Mouse (Mus musculus): ENCODE measurements around the gene Tm4sf4. TPM values are rescaled to one million over a fixed set of nuclear protein-coding genes. Genes with fewer than 3 reads are reported as not detected.

Tm4sf4 gene
- polyA plus RNA-seq, 2 experiments, result 16.1 to 38.1 TPM

DNA sequence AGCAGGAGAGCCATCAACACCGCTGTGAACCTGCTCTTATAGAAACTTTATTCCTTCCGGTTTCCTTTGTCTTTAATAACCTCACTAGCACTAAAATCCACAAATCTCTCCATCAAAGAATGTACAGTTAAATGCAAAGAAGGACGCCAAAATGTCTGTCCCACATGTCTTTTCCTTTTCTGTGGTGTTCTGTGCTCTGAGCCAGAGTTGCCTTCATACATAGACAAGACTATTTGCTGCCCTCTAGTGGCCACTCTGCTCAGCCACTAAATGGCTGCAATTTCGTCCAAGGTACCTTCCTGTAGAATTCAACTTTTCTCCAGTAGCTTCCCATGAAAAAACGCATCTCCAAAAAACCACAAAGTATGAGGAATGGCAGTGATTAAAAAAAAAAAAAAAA, 23.3 kb downstream of the Tm4sf4 start:
- no peaks in the 10 kb centered on the region for H3K4me1 ChIP-seq (replicated peaks; ENCODE audit: control insufficient read depth in 2 of 2, insufficient read depth in 2 of 2, low read length in 1 of 2)
- H3K27me3 ChIP-seq (ENCODE audit: control insufficient read depth, insufficient read depth, low read length), result no peaks in the 10 kb centered on the region
- ATAC-seq (ENCODE audit: insufficient read depth), result no peak
- 26% methylated on average over 5 of the region's 5 CpGs for WGBS (ENCODE audit: insufficient replicate concordance)
- no peak overlapping the region for H3K27ac ChIP-seq
- H3K4me2 ChIP-seq (ENCODE audit: low read depth), result no peak overlapping the region
- no peak for TF ChIP-seq EP300 (IDR thresholded peaks at IDR 0.05; ENCODE audit: low read depth)
- TF ChIP-seq CTCF (IDR thresholded peaks at IDR 0.05; ENCODE audit: low read depth), result peak; percentile 77
- no peaks in the 10 kb centered on the region for H3K36me3 ChIP-seq (replicated peaks; ENCODE audit: control insufficient read depth, insufficient read depth, low read depth)
- no peak overlapping the region for H3K9ac ChIP-seq (replicated peaks)
- peak; percentile 23 to 29 (median 28) for DNase-seq (ENCODE audit: low read depth in 3 of 3, low spot score in 3 of 3)
- no peak overlapping the region for H3K4me3 ChIP-seq (ENCODE audit: insufficient read depth in 1 of 2, low read depth in 2 of 2, low read length in 2 of 2)
- H3K9me3 ChIP-seq (ENCODE audit: control insufficient read depth, low read length), result no peaks in the 10 kb centered on the region

DNA sequence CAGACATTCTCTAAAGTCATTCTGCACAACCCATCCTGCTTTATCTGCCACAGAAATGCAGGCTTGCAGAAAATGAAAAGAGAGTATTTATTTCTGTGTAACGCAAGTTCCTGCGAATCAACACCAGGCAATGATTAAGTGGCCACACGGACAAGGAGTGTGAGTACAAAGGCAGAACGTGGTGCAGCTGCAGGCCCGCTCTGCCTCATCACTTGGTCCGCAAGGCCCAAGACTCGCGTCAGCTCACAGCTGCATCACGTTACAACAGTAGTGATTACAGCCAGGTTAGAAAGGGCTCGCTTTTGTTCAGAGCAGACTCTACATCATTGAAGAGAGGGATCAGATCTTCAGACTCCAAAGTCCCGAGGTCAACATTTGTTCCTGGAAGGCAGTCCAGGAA, 33.5 kb downstream of the Tm4sf4 start:
- ATAC-seq (ENCODE audit: insufficient read depth), result no peak
- no peak for TF ChIP-seq CTCF (IDR thresholded peaks at IDR 0.05; ENCODE audit: low read depth)
- no peak for TF ChIP-seq EP300 (IDR thresholded peaks at IDR 0.05; ENCODE audit: low read depth)

DNA sequence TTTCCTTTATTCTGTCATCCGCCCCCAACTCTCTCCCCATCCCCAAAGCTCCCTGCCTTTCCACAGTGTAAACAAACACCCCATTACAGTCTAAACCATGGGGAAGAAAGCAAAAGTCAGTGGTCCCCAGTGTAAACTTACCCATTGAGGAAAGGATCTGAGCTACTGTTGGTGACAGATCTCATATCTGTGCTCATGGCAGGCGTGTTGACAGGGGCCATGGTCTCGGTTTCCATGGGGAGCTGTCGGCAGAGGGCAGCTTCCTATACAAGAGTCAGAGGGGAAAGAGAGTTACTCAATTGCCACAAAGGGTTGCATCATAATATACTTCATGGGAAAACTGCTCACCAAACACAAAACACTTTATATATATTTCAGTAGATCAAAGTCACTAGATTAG, 38.2 kb downstream of the Tm4sf4 start:
- H3K9me3 ChIP-seq (ENCODE audit: control insufficient read depth, low read length), result no peaks in the 10 kb centered on the region
- ATAC-seq (ENCODE audit: insufficient read depth), result no peak
- no peaks in the 10 kb centered on the region for H3K27me3 ChIP-seq (ENCODE audit: control insufficient read depth, insufficient read depth, low read length)
- no peak overlapping the region for H3K4me3 ChIP-seq (ENCODE audit: insufficient read depth in 1 of 2, low read depth in 2 of 2, low read length in 2 of 2)
- H3K4me1 ChIP-seq (replicated peaks; ENCODE audit: control insufficient read depth in 2 of 2, insufficient read depth in 2 of 2, low read length in 1 of 2), result no peaks in the 10 kb centered on the region
- 59% methylated on average over 4 of the region's 4 CpGs for WGBS (ENCODE audit: insufficient replicate concordance)
- no peaks in the 10 kb centered on the region for H3K36me3 ChIP-seq (replicated peaks; ENCODE audit: control insufficient read depth, insufficient read depth, low read depth)
- no peak for TF ChIP-seq CTCF (IDR thresholded peaks at IDR 0.05; ENCODE audit: low read depth)
- no peak for DNase-seq (ENCODE audit: low read depth in 3 of 3, low spot score in 3 of 3)
- no peak overlapping the region for H3K27ac ChIP-seq
- H3K4me2 ChIP-seq (ENCODE audit: low read depth), result no peak overlapping the region
- H3K9ac ChIP-seq (replicated peaks), result no peak overlapping the region

More for the DNA sequence above, 33.5 kb downstream of the Tm4sf4 start:
- no peak overlapping the region for H3K27ac ChIP-seq
- WGBS (ENCODE audit: insufficient replicate concordance), result 75% methylated on average over 11 of the region's 11 CpGs
- no peaks in the 10 kb centered on the region for H3K27me3 ChIP-seq (ENCODE audit: control insufficient read depth, insufficient read depth, low read length)
- no peak overlapping the region for H3K9ac ChIP-seq (replicated peaks)
- no peaks in the 10 kb centered on the region for H3K9me3 ChIP-seq (ENCODE audit: control insufficient read depth, low read length)
- no peak for DNase-seq (ENCODE audit: low read depth in 3 of 3, low spot score in 3 of 3)
- H3K4me3 ChIP-seq (ENCODE audit: insufficient read depth in 1 of 2, low read depth in 2 of 2, low read length in 2 of 2), result no peak overlapping the region
- H3K36me3 ChIP-seq (replicated peaks; ENCODE audit: control insufficient read depth, insufficient read depth, low read depth), result no peaks in the 10 kb centered on the region
- H3K4me1 ChIP-seq (replicated peaks; ENCODE audit: control insufficient read depth in 2 of 2, insufficient read depth in 2 of 2, low read length in 1 of 2), result no peaks in the 10 kb centered on the region
- H3K4me2 ChIP-seq (ENCODE audit: low read depth), result no peak overlapping the region

DNA sequence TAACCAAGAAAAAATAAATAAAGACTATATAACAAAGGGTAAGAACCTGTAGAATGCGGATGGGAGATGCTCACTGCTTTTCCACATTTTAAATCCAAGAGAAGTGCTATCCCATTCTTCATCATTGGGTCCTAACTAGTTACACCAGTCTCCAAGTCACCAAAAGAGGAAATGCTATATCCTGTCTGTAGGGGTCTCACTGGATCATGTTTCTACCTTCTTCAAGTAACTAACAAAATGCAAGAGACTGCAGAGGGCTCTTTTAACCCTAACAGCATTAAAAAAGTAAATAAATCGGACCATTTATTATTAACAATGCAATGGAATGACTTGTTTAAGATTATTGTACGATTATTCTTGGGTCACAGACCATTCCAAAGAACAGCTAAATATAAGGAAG, 41.2 kb downstream of the Tm4sf4 start:
- Histone ChIP-seq H3K27me3 (ENCODE audit: control insufficient read depth, insufficient read depth, low read length) (no peaks in the 10 kb centered on the region), H3K9ac (replicated peaks) (no peak overlapping the region), H3K4me1 (replicated peaks; ENCODE audit: control insufficient read depth in 2 of 2, insufficient read depth in 2 of 2, low read length in 1 of 2) (no peaks in the 10 kb centered on the region; a peak in 1 of 4 replicates), H3K9me3 (ENCODE audit: control insufficient read depth, low read length) (no peaks in the 10 kb centered on the region), H3K4me2 (ENCODE audit: low read depth) (no peak overlapping the region), H3K27ac (no peak overlapping the region), H3K4me3 (ENCODE audit: insufficient read depth in 1 of 2, low read depth in 2 of 2, low read length in 2 of 2) (no peak overlapping the region), H3K36me3 (replicated peaks; ENCODE audit: control insufficient read depth, insufficient read depth, low read depth) (no peaks in the 10 kb centered on the region)
- TF ChIP-seq CTCF (IDR thresholded peaks at IDR 0.05; ENCODE audit: low read depth) (no peak), EP300 (IDR thresholded peaks at IDR 0.05; ENCODE audit: low read depth) (no peak)
- DNase-seq (ENCODE audit: low read depth in 3 of 3, low spot score in 3 of 3), result no peak
- 33% methylated on average over 3 of the region's 3 CpGs for WGBS (ENCODE audit: insufficient replicate concordance)
- ATAC-seq (ENCODE audit: insufficient read depth), result no peak

DNA sequence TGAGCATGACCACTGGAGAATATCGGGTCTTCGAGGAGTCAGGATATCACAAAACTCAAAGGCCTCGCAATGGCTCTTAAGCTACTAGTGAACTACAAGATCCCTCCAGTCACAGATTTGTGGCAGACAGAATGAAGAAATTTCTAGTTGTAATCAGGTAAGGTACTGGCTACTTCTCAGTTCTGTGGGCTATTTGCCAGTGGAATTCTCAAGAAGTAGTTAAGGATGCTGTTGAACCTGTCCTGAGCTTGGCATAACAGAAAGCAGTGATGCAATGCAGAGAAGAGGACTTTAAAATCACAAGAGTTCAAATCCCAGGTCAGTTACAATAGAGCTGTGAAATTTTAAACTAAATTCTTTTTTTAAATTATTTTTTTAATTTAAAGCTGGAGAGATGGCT, 44.2 kb downstream of the Tm4sf4 start:
- Histone ChIP-seq H3K9me3 (ENCODE audit: control insufficient read depth, low read length) (no peaks in the 10 kb centered on the region), H3K27ac (no peak overlapping the region), H3K4me2 (ENCODE audit: low read depth) (no peak overlapping the region), H3K36me3 (replicated peaks; ENCODE audit: control insufficient read depth, insufficient read depth, low read depth) (no peaks in the 10 kb centered on the region), H3K27me3 (ENCODE audit: control insufficient read depth, insufficient read depth, low read length) (no peaks in the 10 kb centered on the region), H3K9ac (replicated peaks) (no peak overlapping the region), H3K4me3 (ENCODE audit: insufficient read depth in 1 of 2, low read depth in 2 of 2, low read length in 2 of 2) (no peak overlapping the region), H3K4me1 (replicated peaks; ENCODE audit: control insufficient read depth in 2 of 2, insufficient read depth in 2 of 2, low read length in 1 of 2) (no peaks in the 10 kb centered on the region; a peak in 1 of 4 replicates)
- ATAC-seq (ENCODE audit: insufficient read depth) (no peak), DNase-seq (ENCODE audit: low read depth in 3 of 3, low spot score in 3 of 3) (no peak)
- 78% methylated on average over 3 of the region's 3 CpGs for WGBS (ENCODE audit: insufficient replicate concordance)
- no peak for TF ChIP-seq CTCF (IDR thresholded peaks at IDR 0.05; ENCODE audit: low read depth)
- TF ChIP-seq EP300 (IDR thresholded peaks at IDR 0.05; ENCODE audit: low read depth), result no peak
